Mouse (Mus musculus): ENCODE results near the gene Mob3b. TPM values are rescaled to one million over a fixed set of nuclear protein-coding genes. Genes with fewer than 3 reads are reported as not detected.

The Mob3b gene
- polyA plus RNA-seq, 1 experiment from 2014 or later, result 21.3 TPM

- Histone ChIP-seq H3K4me2 (ENCODE audit: low read length) (no peak overlapping the region), H3K9me3 (ENCODE audit: control insufficient read depth, low read length) (no peaks in the 10 kb centered on the region), H3K27me3 (replicated peaks; ENCODE audit: control insufficient read depth, insufficient read depth, low read length) (no peaks in the 10 kb centered on the region), H3K36me3 (ENCODE audit: control insufficient read depth, insufficient read depth, low read length) (no peaks in the 10 kb centered on the region), H3K9ac (ENCODE audit: low read length) (no peak overlapping the region), H3K4me3 (ENCODE audit: low read depth, low read length) (no peak overlapping the region), H3K4me1 (replicated peaks; ENCODE audit: control insufficient read depth, insufficient read depth, low read length) (peaks cover 3% of the 10 kb centered on the region; the same call in 1 of the 2 replicates), H3K27ac (ENCODE audit: low read depth) (no peak overlapping the region)
- no peak for ATAC-seq (replicated peaks; ENCODE audit: low FRiP score, low TSS enrichment, low read depth)
- DNase-seq (ENCODE audit: low spot score), result no peak
- WGBS, result 76% methylated on average over 6 of the region's 6 CpGs
Observed at GRCm38 (mm10) chr4:35115933-35116332, 41.4 kb downstream of the Mob3b start.

DNA sequence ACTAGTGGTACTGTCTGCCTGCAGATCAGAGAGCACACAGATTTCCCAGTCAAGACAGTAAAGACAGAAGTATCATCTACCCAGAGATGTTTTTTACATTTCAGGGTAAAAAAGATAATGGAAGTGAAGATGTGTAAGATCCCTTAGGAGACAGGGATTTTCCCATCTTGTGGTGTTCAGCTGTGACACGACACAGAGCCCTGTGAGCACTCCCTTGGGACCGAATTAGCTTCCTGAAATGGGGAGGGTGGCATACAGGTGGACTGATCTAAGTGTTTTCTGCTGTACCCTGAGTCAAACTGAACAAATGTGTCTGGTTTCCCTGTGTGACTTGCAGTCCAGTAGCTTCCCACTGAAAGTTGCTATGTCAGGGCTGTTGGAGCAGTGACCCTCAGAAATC lies 42.3 kb downstream of the Mob3b start:
- H3K27ac ChIP-seq (ENCODE audit: low read depth), result no peak overlapping the region
- no peak overlapping the region for H3K4me2 ChIP-seq (ENCODE audit: low read length)
- no peaks in the 10 kb centered on the region for H3K27me3 ChIP-seq (replicated peaks; ENCODE audit: control insufficient read depth, insufficient read depth, low read length)
- no peaks in the 10 kb centered on the region for H3K36me3 ChIP-seq (ENCODE audit: control insufficient read depth, insufficient read depth, low read length)
- 81% methylated on average over 2 of the region's 2 CpGs for WGBS
- 0 out of 2 replicates have a peak, but pooled peaks cover 3% of the 10 kb centered on the region for H3K4me1 ChIP-seq (replicated peaks; ENCODE audit: control insufficient read depth, insufficient read depth, low read length)
- DNase-seq (ENCODE audit: low spot score) (no peak), ATAC-seq (replicated peaks; ENCODE audit: low FRiP score, low TSS enrichment, low read depth) (no peak)
- no peak overlapping the region for H3K9ac ChIP-seq (ENCODE audit: low read length)
- no peak overlapping the region for H3K4me3 ChIP-seq (ENCODE audit: low read depth, low read length)
- H3K9me3 ChIP-seq (ENCODE audit: control insufficient read depth, low read length), result no peaks in the 10 kb centered on the region

- Histone ChIP-seq H3K9ac (ENCODE audit: low read length) (no peak overlapping the region), H3K4me1 (replicated peaks; ENCODE audit: control insufficient read depth, insufficient read depth, low read length) (0 out of 2 replicates have a peak, but pooled peaks cover 3% of the 10 kb centered on the region), H3K36me3 (ENCODE audit: control insufficient read depth, insufficient read depth, low read length) (no peaks in the 10 kb centered on the region), H3K27me3 (replicated peaks; ENCODE audit: control insufficient read depth, insufficient read depth, low read length) (no peaks in the 10 kb centered on the region), H3K4me3 (ENCODE audit: low read depth, low read length) (no peak overlapping the region), H3K27ac (ENCODE audit: low read depth) (no peak overlapping the region), H3K9me3 (ENCODE audit: control insufficient read depth, low read length) (no peaks in the 10 kb centered on the region), H3K4me2 (ENCODE audit: low read length) (no peak overlapping the region)
- WGBS, result 59% methylated on average over 13 of the region's 13 CpGs
- DNase-seq (ENCODE audit: low spot score) (no peak), ATAC-seq (replicated peaks; ENCODE audit: low FRiP score, low TSS enrichment, low read depth) (no peak)
Observed at GRCm38 (mm10) chr4:35113516-35114248, 43.6 kb downstream of the Mob3b start.

- H3K9ac ChIP-seq (ENCODE audit: low read length), result no peak overlapping the region
- H3K27me3 ChIP-seq (replicated peaks; ENCODE audit: control insufficient read depth, insufficient read depth, low read length), result no peaks in the 10 kb centered on the region
- H3K9me3 ChIP-seq (ENCODE audit: control insufficient read depth, low read length), result no peaks in the 10 kb centered on the region
- H3K36me3 ChIP-seq (ENCODE audit: control insufficient read depth, insufficient read depth, low read length), result no peaks in the 10 kb centered on the region
- 0 out of 2 replicates have a peak, but pooled peaks cover 3% of the 10 kb centered on the region for H3K4me1 ChIP-seq (replicated peaks; ENCODE audit: control insufficient read depth, insufficient read depth, low read length)
- H3K4me3 ChIP-seq (ENCODE audit: low read depth, low read length), result no peak overlapping the region
- H3K4me2 ChIP-seq (ENCODE audit: low read length), result no peak overlapping the region
- DNase-seq (ENCODE audit: low spot score), result no peak
- 78% methylated on average over 4 of the region's 4 CpGs for WGBS
- no peak overlapping the region for H3K27ac ChIP-seq (ENCODE audit: low read depth)
- ATAC-seq (replicated peaks; ENCODE audit: low FRiP score, low TSS enrichment, low read depth), result no peak
Observed at GRCm38 (mm10) chr4:35112452-35112851, 44.8 kb downstream of the Mob3b start.

DNA sequence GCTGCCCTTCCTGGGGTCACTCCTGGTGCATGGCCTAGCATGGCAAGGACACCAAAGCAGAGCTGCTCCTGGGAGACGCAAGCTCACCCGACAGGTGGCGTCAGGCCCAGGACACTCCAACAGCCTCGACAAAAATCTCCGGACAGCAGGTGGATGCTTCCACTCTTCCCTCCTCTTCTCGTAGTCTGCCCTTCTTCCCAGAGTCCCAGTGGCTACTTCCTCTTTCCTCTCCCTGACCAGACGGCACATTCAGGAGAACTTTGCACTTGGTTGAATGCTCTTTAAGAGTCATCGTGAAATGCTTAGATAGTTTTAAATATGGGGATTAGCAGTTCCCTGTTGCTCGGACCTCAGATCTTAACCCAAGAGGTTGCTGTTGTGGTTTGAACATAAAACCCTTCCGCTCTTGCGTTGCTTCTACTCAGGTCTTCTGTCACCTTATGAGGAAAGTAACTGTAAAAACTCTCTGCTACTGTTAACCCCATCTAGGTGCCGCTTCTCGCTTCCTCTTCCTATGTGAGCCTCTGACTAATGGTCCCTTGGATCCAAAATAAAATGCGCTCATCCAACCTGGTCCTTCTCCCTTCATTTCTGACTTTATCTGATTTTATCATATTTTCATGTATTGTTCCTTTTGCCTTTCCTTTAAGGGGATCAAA lies 52.0 kb downstream of the Mob3b start:
- no peaks in the 10 kb centered on the region for H3K27me3 ChIP-seq (replicated peaks; ENCODE audit: control insufficient read depth, insufficient read depth, low read length)
- no peak overlapping the region for H3K4me2 ChIP-seq (ENCODE audit: low read length)
- no peak overlapping the region for H3K4me3 ChIP-seq (ENCODE audit: low read depth, low read length)
- no peak overlapping the region for H3K9ac ChIP-seq (ENCODE audit: low read length)
- H3K36me3 ChIP-seq (ENCODE audit: control insufficient read depth, insufficient read depth, low read length), result no peaks in the 10 kb centered on the region
- H3K9me3 ChIP-seq (ENCODE audit: control insufficient read depth, low read length), result no peaks in the 10 kb centered on the region
- H3K27ac ChIP-seq (ENCODE audit: low read depth), result no peak overlapping the region
- DNase-seq (ENCODE audit: low spot score), result no peak
- WGBS, result 78% methylated on average over 14 of the region's 14 CpGs
- ATAC-seq (replicated peaks; ENCODE audit: low FRiP score, low TSS enrichment, low read depth), result no peak
- H3K4me1 ChIP-seq (replicated peaks; ENCODE audit: control insufficient read depth, insufficient read depth, low read length), result peaks cover 4% of the 10 kb centered on the region; the same call in 1 of the 2 replicates

DNA sequence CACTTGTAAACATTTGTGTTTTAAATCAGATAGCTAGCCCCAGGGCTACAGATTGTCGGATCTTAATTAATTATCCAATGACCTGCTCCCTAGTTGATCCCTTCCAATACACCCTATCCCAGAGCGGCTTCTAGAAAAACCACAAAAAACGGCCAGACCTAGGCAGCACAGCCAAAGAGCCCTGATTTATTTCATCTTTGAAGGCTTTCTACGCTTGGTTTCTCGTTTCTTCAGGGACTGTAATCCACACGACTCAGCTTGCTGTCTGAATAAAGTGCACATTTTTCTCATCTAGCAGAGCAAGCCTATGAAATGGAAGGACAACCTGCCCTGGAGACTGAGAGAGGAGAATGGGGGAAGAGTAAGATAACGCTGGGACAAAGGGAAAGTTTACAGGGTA lies 56.1 kb downstream of the Mob3b start:
- ATAC-seq (replicated peaks; ENCODE audit: low FRiP score, low TSS enrichment, low read depth), result no peak
- Histone ChIP-seq H3K27me3 (replicated peaks; ENCODE audit: control insufficient read depth, insufficient read depth, low read length) (no peaks in the 10 kb centered on the region), H3K9ac (ENCODE audit: low read length) (no peak overlapping the region), H3K4me1 (replicated peaks; ENCODE audit: control insufficient read depth, insufficient read depth, low read length) (peaks cover 24% of the 10 kb centered on the region), H3K27ac (ENCODE audit: low read depth) (no peak overlapping the region), H3K4me2 (ENCODE audit: low read length) (no peak overlapping the region), H3K4me3 (ENCODE audit: low read depth, low read length) (no peak overlapping the region), H3K36me3 (ENCODE audit: control insufficient read depth, insufficient read depth, low read length) (no peaks in the 10 kb centered on the region), H3K9me3 (ENCODE audit: control insufficient read depth, low read length) (no peaks in the 10 kb centered on the region)
- 40% methylated on average over 7 of the region's 7 CpGs for WGBS
- no peak for DNase-seq (ENCODE audit: low spot score)

- Histone ChIP-seq H3K9ac (ENCODE audit: low read length) (peak overlapping the region; percentile 39), H3K27me3 (replicated peaks; ENCODE audit: control insufficient read depth, insufficient read depth, low read length) (no peaks in the 10 kb centered on the region), H3K4me2 (ENCODE audit: low read length) (peak overlapping the region; percentile 59), H3K27ac (ENCODE audit: low read depth) (peak overlapping the region; percentile 80), H3K4me3 (ENCODE audit: low read depth, low read length) (peak overlapping the region; percentile 29), H3K36me3 (ENCODE audit: control insufficient read depth, insufficient read depth, low read length) (no peaks in the 10 kb centered on the region), H3K9me3 (ENCODE audit: control insufficient read depth, low read length) (no peaks in the 10 kb centered on the region), H3K4me1 (replicated peaks; ENCODE audit: control insufficient read depth, insufficient read depth, low read length) (peaks cover 24% of the 10 kb centered on the region)
- DNase-seq (ENCODE audit: low spot score) (peak; percentile 83), ATAC-seq (replicated peaks; ENCODE audit: low FRiP score, low TSS enrichment, low read depth) (peak; percentile 78)
- WGBS, result 11% methylated on average over 29 of the region's 29 CpGs
Observed at GRCm38 (mm10) chr4:35099865-35100780, 57.2 kb downstream of the Mob3b start.

DNA sequence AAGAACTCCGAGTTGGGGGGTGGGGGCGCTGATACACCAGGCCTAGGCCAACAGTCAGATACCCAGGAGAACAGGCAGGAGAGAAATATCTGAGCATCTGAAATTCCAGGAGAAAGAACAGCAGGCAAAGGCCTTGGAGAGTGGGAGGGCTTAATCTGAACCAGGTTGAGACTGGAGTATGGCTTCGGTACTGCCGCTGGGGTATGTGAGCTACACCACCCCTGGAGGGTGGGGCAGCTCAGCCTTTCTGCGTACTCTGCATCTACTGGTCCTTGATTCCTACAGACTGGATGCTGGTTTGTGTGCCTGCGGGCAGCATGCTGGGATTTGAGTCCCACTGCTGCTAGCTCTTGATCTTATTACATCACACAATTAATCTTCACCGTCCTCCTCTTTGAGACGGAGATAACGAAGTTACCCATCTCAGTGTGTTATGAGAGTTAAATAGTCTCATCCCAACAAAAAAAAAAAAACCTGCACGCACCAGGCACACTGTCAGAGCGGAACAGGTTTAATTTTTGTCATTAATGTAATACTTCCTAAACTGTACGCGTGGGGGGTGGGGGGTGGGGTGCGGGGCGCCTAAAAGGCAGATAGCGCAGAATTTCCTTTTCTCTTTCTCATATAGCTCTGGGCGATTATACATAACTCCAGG lies 57.9 kb downstream of the Mob3b start:
- Histone ChIP-seq H3K4me2 (ENCODE audit: low read length) (peak overlapping the region; percentile 59), H3K4me3 (ENCODE audit: low read depth, low read length) (peak overlapping the region; percentile 29), H3K27ac (ENCODE audit: low read depth) (peak overlapping the region; percentile 80; the same call in 1 of the 2 replicates), H3K9me3 (ENCODE audit: control insufficient read depth, low read length) (no peaks in the 10 kb centered on the region), H3K36me3 (ENCODE audit: control insufficient read depth, insufficient read depth, low read length) (no peaks in the 10 kb centered on the region), H3K27me3 (replicated peaks; ENCODE audit: control insufficient read depth, insufficient read depth, low read length) (no peaks in the 10 kb centered on the region), H3K9ac (ENCODE audit: low read length) (no peak overlapping the region; the same call in 1 of the 2 replicates), H3K4me1 (replicated peaks; ENCODE audit: control insufficient read depth, insufficient read depth, low read length) (peaks cover 24% of the 10 kb centered on the region)
- no peak for DNase-seq (ENCODE audit: low spot score)
- ATAC-seq (replicated peaks; ENCODE audit: low FRiP score, low TSS enrichment, low read depth), result peak; percentile 11; the same call in 1 of the 2 replicates
- 21% methylated on average over 17 of the region's 17 CpGs for WGBS
